Mouse (Mus musculus) ES-Bruce4 (cell line): ENCODE measurements around the gene Capn15. TPM values are rescaled to one million over a fixed set of nuclear protein-coding genes. Genes with fewer than 3 reads are reported as not detected.

Source experiments
- H3K27ac ChIP-seq: 2 replicates; pipeline ENCODE4 v1.5.1; 2012; ENCODE audit warnings: low read length, inconsistent platforms; ENCODE audit not compliant: insufficient read depth
- H3K27me3 ChIP-seq: 2 replicates; pipeline ENCODE4 v1.6.1; 2012; ENCODE audit warnings: mild to moderate bottlenecking, low read length, inconsistent platforms; ENCODE audit not compliant: control insufficient read depth, poor library complexity, insufficient read depth, severe bottlenecking
- H3K36me3 ChIP-seq: 2 replicates; pipeline ENCODE4 v1.6.1; 2012; ENCODE audit warnings: inconsistent platforms, mild to moderate bottlenecking, low read length, moderate library complexity; ENCODE audit not compliant: control insufficient read depth, poor library complexity, insufficient read depth, severe bottlenecking
- H3K4me1 ChIP-seq: one replicate; pipeline ENCODE4 v1.8.1; 2011; ENCODE audit warnings: low read length; ENCODE audit not compliant: control insufficient read depth, insufficient read depth
- H3K4me3 ChIP-seq: 2 replicates; pipeline ENCODE4 v1.5.1; 2011; ENCODE audit warnings: low read depth, mild to moderate bottlenecking, low read length
- H3K9ac ChIP-seq: 2 replicates; pipeline ENCODE4 v1.6.1; 2012; ENCODE audit warnings: low read depth, mild to moderate bottlenecking, inconsistent platforms; ENCODE audit not compliant: poor library complexity, severe bottlenecking
- H3K9me3 ChIP-seq: replicated peaks from 2 replicates; pipeline ENCODE4 v1.6.1; 2012; ENCODE audit warnings: mild to moderate bottlenecking, low read length, inconsistent platforms; ENCODE audit not compliant: control insufficient read depth, poor library complexity, insufficient read depth, severe bottlenecking
- CTCF ChIP-seq: IDR thresholded peaks from one replicate; pipeline ENCODE4 v1.8.1; 2011; ENCODE audit warnings: low read depth, low read length
- EP300 ChIP-seq: IDR thresholded peaks from 2 replicates; pipeline ENCODE4 v1.6.1; 2011; ENCODE audit warnings: low read depth, low read length; ENCODE audit not compliant: insufficient read depth
- POLR2A ChIP-seq: IDR thresholded peaks from one replicate; pipeline ENCODE4 v1.8.1; 2011; ENCODE audit warnings: low read length; ENCODE audit not compliant: insufficient read depth
- polyA plus RNA-seq: library from polyadenylated mRNA; stranded (reverse); fragments of >200 nt; gene quantifications from 2 replicates; pipeline ENCODE4 v1.2.4, GENCODE M21; 2011; ENCODE audit warnings: low read depth; ENCODE audit not compliant: missing spikeins, insufficient read depth, insufficient read length

Capn15 gene
- polyA plus RNA-seq, 1 experiment, result 14.2 TPM

- Histone ChIP-seq H3K9me3 (no peaks in the 10 kb centered on the region), H3K36me3 (no peaks in the 10 kb centered on the region), H3K9ac (no peak overlapping the region), H3K27ac (no peak overlapping the region), H3K27me3 (no peaks in the 10 kb centered on the region), H3K4me1 (no peaks in the 10 kb centered on the region), H3K4me3 (no peak overlapping the region)
- no peak for TF ChIP-seq CTCF
- TF ChIP-seq POLR2A, result no peak
- no peak for TF ChIP-seq EP300
These were observed 35.6 kb downstream of the Capn15 start for GRCm38 (mm10) chr17:25949981-25950380.

GRCm38 (mm10) chr17:25948051-25948450, 37.5 kb downstream of the Capn15 start:
- no peaks in the 10 kb centered on the region for H3K36me3 ChIP-seq
- no peak overlapping the region for H3K27ac ChIP-seq
- no peak overlapping the region for H3K9ac ChIP-seq
- no peaks in the 10 kb centered on the region for H3K9me3 ChIP-seq
- H3K4me1 ChIP-seq, result no peaks in the 10 kb centered on the region
- no peaks in the 10 kb centered on the region for H3K27me3 ChIP-seq
- TF ChIP-seq CTCF, result no peak
- TF ChIP-seq POLR2A, result no peak
- no peak overlapping the region for H3K4me3 ChIP-seq

- no peaks in the 10 kb centered on the region for H3K36me3 ChIP-seq
- H3K4me3 ChIP-seq, result no peak overlapping the region
- no peaks in the 10 kb centered on the region for H3K27me3 ChIP-seq
- H3K4me1 ChIP-seq, result no peaks in the 10 kb centered on the region
- no peaks in the 10 kb centered on the region for H3K9me3 ChIP-seq
- TF ChIP-seq POLR2A (no peak), EP300 (no peak), CTCF (no peak)
- no peak overlapping the region for H3K9ac ChIP-seq
- H3K27ac ChIP-seq, result no peak overlapping the region
These were observed 38.0 kb downstream of the Capn15 start for GRCm38 (mm10) chr17:25947576-25947975.

- TF ChIP-seq CTCF, result no peak
- TF ChIP-seq POLR2A, result no peak
- no peak for TF ChIP-seq EP300
- H3K4me1 ChIP-seq, result no peaks in the 10 kb centered on the region
- no peak overlapping the region for H3K9ac ChIP-seq
- no peaks in the 10 kb centered on the region for H3K9me3 ChIP-seq
- no peak overlapping the region for H3K4me3 ChIP-seq
- no peaks in the 10 kb centered on the region for H3K36me3 ChIP-seq
- H3K27ac ChIP-seq, result no peak overlapping the region
- H3K27me3 ChIP-seq, result no peaks in the 10 kb centered on the region
These were observed 38.7 kb downstream of the Capn15 start for GRCm38 (mm10) chr17:25946891-25947290.

- no peak overlapping the region for H3K4me3 ChIP-seq
- no peaks in the 10 kb centered on the region for H3K27me3 ChIP-seq
- no peak for TF ChIP-seq POLR2A
- no peaks in the 10 kb centered on the region for H3K4me1 ChIP-seq
- no peak overlapping the region for H3K9ac ChIP-seq
- H3K9me3 ChIP-seq, result no peaks in the 10 kb centered on the region
- H3K36me3 ChIP-seq, result no peaks in the 10 kb centered on the region
- no peak overlapping the region for H3K27ac ChIP-seq
These were observed 39.2 kb downstream of the Capn15 start for GRCm38 (mm10) chr17:25946349-25946748.

- no peaks in the 10 kb centered on the region for H3K36me3 ChIP-seq
- no peak for TF ChIP-seq POLR2A
- TF ChIP-seq CTCF, result no peak
- no peak overlapping the region for H3K9ac ChIP-seq
- H3K27me3 ChIP-seq, result no peaks in the 10 kb centered on the region
- H3K4me3 ChIP-seq, result no peak overlapping the region
- no peak overlapping the region for H3K27ac ChIP-seq
- H3K4me1 ChIP-seq, result no peaks in the 10 kb centered on the region
- H3K9me3 ChIP-seq, result no peaks in the 10 kb centered on the region
These were observed 40.0 kb downstream of the Capn15 start for GRCm38 (mm10) chr17:25945517-25946155.
